8 mouse cellular contexts compared by ENCODE assay signal in genomic region chrX:38438147-38438791, GRCm38 (mm10). TPM values are rescaled to one million over a fixed set of nuclear protein-coding genes. Genes with fewer than 3 reads are reported as not detected.
DNase-seq lines count a peak whose midpoint lies in the region; ATAC-seq and TF ChIP-seq lines count a peak whose summit lies in the region.

No protein-coding gene starts in this region.

- intact Hi-C loops in heart, adult 2 months (cut with DNase I) = loop anchor here (5.0 kb wide), 1 partner anchor 186 kb away; the partner anchor contains the start of gene Tmem255a
- intact Hi-C loops in left cerebral cortex, postnatal 4 days (cut with DNase I) = loop anchor here (10.0 kb wide), 1 partner anchor 233 kb away; no protein-coding TSS in a partner anchor

- ATAC-seq in heart, embryonic 12.5 days (ENCODE audit: insufficient number of reproducible peaks, low FRiP score) = no peak
- peak; percentile 70 for ATAC-seq in inflammation-experienced regulatory T-cells, adult 6 months
- peak; percentile 89 for ATAC-seq in midbrain, embryonic 16.5 days

- H3K4me1 ChIP-seq in heart, adult 2 months (ENCODE audit: control insufficient read depth, insufficient read depth, low read length) = peaks cover 7% of the 10 kb centered on the region
- H3K4me1 ChIP-seq in heart, embryonic 12.5 days (replicated peaks) = no peaks in the 10 kb centered on the region
- H3K4me1 ChIP-seq in midbrain, embryonic 16.5 days (ENCODE audit: control insufficient read depth, insufficient read depth, low read length) = no peaks in the 10 kb centered on the region

- no peaks in the 10 kb centered on the region for H3K79me2 ChIP-seq in heart, adult 2 months (replicated peaks; ENCODE audit: control insufficient read depth, insufficient read depth, low read length)

- no peaks in the 10 kb centered on the region for H3K27me3 ChIP-seq in heart, adult 2 months (ENCODE audit: control insufficient read depth, insufficient read depth, low read length)
- H3K27me3 ChIP-seq in heart, embryonic 12.5 days (replicated peaks) = no peaks in the 10 kb centered on the region
- H3K27me3 ChIP-seq in midbrain, embryonic 16.5 days (ENCODE audit: control insufficient read depth, insufficient read depth, low read depth, low read length) = no peaks in the 10 kb centered on the region

- H3K4me3 ChIP-seq in heart, adult 2 months = no peak overlapping the region
- H3K4me3 ChIP-seq in heart, embryonic 12.5 days = no peak overlapping the region
- no peak overlapping the region for H3K4me3 ChIP-seq in midbrain, embryonic 16.5 days (ENCODE audit: low read depth, low read length)

- peak; percentile 55; the same call in 1 of the 2 replicates for TF ChIP-seq EP300 in heart, adult 2 months (IDR thresholded peaks at IDR 0.05; ENCODE audit: insufficient read depth, low read depth, low read length)

- no peaks in the 10 kb centered on the region for H3K9me3 ChIP-seq in heart, embryonic 12.5 days (replicated peaks)
- H3K9me3 ChIP-seq in midbrain, embryonic 16.5 days (replicated peaks; ENCODE audit: control insufficient read depth, low read length, poor library complexity, severe bottlenecking) = no peaks in the 10 kb centered on the region

- no peak for TF ChIP-seq POLR2A in heart, adult 2 months (IDR thresholded peaks at IDR 0.05; ENCODE audit: insufficient read depth, low read depth, low read length)

- TF ChIP-seq CTCF in heart, adult 2 months (IDR thresholded peaks at IDR 0.05) = peak; percentile 91

- peak overlapping the region; percentile 30 for H3K27ac ChIP-seq in heart, adult 2 months
- no peak overlapping the region for H3K27ac ChIP-seq in heart, embryonic 12.5 days (ENCODE audit: poor library complexity, severe bottlenecking)
- H3K27ac ChIP-seq in midbrain, embryonic 16.5 days (ENCODE audit: low read length) = no peak overlapping the region

- H3K9ac ChIP-seq in heart, adult 2 months (ENCODE audit: low read depth, low read length) = no peak overlapping the region
- H3K9ac ChIP-seq in heart, embryonic 12.5 days = no peak overlapping the region
- no peak overlapping the region for H3K9ac ChIP-seq in midbrain, embryonic 16.5 days (ENCODE audit: low read depth, low read length)

- H3K36me3 ChIP-seq in heart, adult 2 months (ENCODE audit: control insufficient read depth, insufficient read depth, low read length) = peaks cover 25% of the 10 kb centered on the region
- H3K36me3 ChIP-seq in heart, embryonic 12.5 days = peaks cover 14% of the 10 kb centered on the region
- H3K36me3 ChIP-seq in midbrain, embryonic 16.5 days (ENCODE audit: control insufficient read depth, insufficient read depth, low read length) = no peaks in the 10 kb centered on the region

- no peak overlapping the region for H3K4me2 ChIP-seq in heart, embryonic 12.5 days
- no peak overlapping the region for H3K4me2 ChIP-seq in midbrain, embryonic 16.5 days (ENCODE audit: low read length)

- peak; percentile 74 to 79 for DNase-seq in heart, adult 2 months
- peak; percentile 84 for DNase-seq in cerebellum, adult 8-10 months
- peak; percentile 53 to 86 for DNase-seq in frontal cortex, adult 2 months (ENCODE audit: extremely low spot score in 1 of 2, low spot score in 1 of 2)
- DNase-seq in left cerebral cortex, postnatal 4 days = peak; percentile 80
- peak; percentile 24 to 66 for DNase-seq in spleen, adult 18-20 months

- 22% methylated on average over 7 of the region's 7 CpGs for WGBS in heart, adult 2 months
- 61% methylated on average over 7 of the region's 7 CpGs for WGBS in heart, embryonic 12.5 days
- WGBS in midbrain, embryonic 16.5 days = 49% methylated on average over 7 of the region's 7 CpGs

RNA-seq across cellular contexts. Expression of gene Lamp2, which starts 18.0 kb away (rescaled TPM):
- total RNA-seq in heart, adult 2 months (2021) = 100 to 1,000 TPM; 116 to 149 TPM
- polyA plus RNA-seq in heart, adult 2 months (2012; rRNA removed) = 59.2 and 125 TPM in 2 replicates
- 149 and 153 TPM in 2 replicates for polyA plus RNA-seq in heart, embryonic 12.5 days (2016; fragmentation: Nextera tagmentation; extraction: Ambion mirVana)
- polyA plus RNA-seq in frontal cortex, adult 2 months (2012; rRNA removed) = 55.5 and 62.9 TPM in 2 replicates
- polyA plus RNA-seq in inflammation-experienced regulatory T-cells, adult 6 months (2017; shearing (Covaris generic)) = 100 to 1,000 TPM in 1 of 3 experiments, 10 to 100 TPM in 2; 55.0 to 106 (median 76.3) TPM
- 10 to 100 TPM; 47.4 to 49.7 TPM for total RNA-seq in left cerebral cortex, postnatal 4 days (2021)
- polyA plus RNA-seq in midbrain, embryonic 16.5 days (2015; fragmentation: Nextera tagmentation; extraction: Ambion mirVana) = 51.9 and 55.4 TPM in 2 replicates
